Mouse (Mus musculus) MEL (cell line): ENCODE data around the gene Aldh1a3. TPM values are rescaled to one million over a fixed set of nuclear protein-coding genes. Genes with fewer than 3 reads are reported as not detected.

Experiments
- DNase-seq: peaks from one replicate; pipeline ENCODE4 v3.0.0; 2011; ENCODE audit warnings: low read depth, low spot score
- H3K27ac ChIP-seq: 2 replicates; pipeline ENCODE4 v1.5.1; 2012; ENCODE audit warnings: low read depth, mild to moderate bottlenecking, control low read depth, low read length, moderate library complexity; ENCODE audit not compliant: control insufficient read depth
- H3K27me3 ChIP-seq, 2 experiments: fragments of 150-350 bp in 1 of 2; sonication (generic) in 1 of 2; 2 replicates each; pipeline ENCODE4 v1.6.1; 2012; ENCODE audit warnings: low read length in 2 of 2, mild to moderate bottlenecking in 2 of 2, improper control_type of control experiment in 1 of 2, moderate library complexity in 1 of 2; ENCODE audit not compliant: insufficient read depth in 2 of 2, control insufficient read depth in 1 of 2
- H3K36me3 ChIP-seq, 2 experiments: 2 replicates each; pipeline ENCODE4 v1.6.1; 2012 to 2014; ENCODE audit warnings: low read length in 2 of 2, improper control_type of control experiment in 1 of 2, inconsistent platforms in 1 of 2, mild to moderate bottlenecking in 1 of 2; ENCODE audit not compliant: insufficient read depth in 2 of 2, control insufficient read depth in 1 of 2
- H3K4me1 ChIP-seq, 2 experiments: fragments of 150-350 bp in 1 of 2; sonication (generic) in 1 of 2; 2 replicates each; pipeline ENCODE4 v1.6.1; 2012; ENCODE audit warnings: low read length in 2 of 2, improper control_type of control experiment in 1 of 2, mild to moderate bottlenecking in 1 of 2; ENCODE audit not compliant: insufficient read depth in 2 of 2, control insufficient read depth in 1 of 2
- H3K4me3 ChIP-seq, 2 experiments: fragments of 150-350 bp in 1 of 2; sonication (generic) in 1 of 2; 2 replicates each; pipeline ENCODE4 v1.5.1; 2012; ENCODE audit warnings: low read depth in 2 of 2, low read length in 2 of 2, mild to moderate bottlenecking in 2 of 2, moderate library complexity in 2 of 2, control low read depth in 1 of 2, improper control_type of control experiment in 1 of 2; ENCODE audit not compliant: control insufficient read depth in 1 of 2, insufficient read depth in 1 of 2
- H3K79me2 ChIP-seq: 2 replicates; pipeline ENCODE4 v1.6.1; 2012; ENCODE audit warnings: mild to moderate bottlenecking, low read length, moderate library complexity; ENCODE audit not compliant: control insufficient read depth, poor library complexity, insufficient read depth
- H3K9ac ChIP-seq: 2 replicates; pipeline ENCODE4 v1.6.1; 2012; ENCODE audit warnings: low read depth, mild to moderate bottlenecking, control low read depth, low read length, moderate library complexity; ENCODE audit not compliant: control insufficient read depth, poor library complexity, severe bottlenecking
- H3K9me3 ChIP-seq: fragments of 150-350 bp; sonication (generic); replicated peaks from 2 replicates; pipeline ENCODE4 v1.6.1; 2012; ENCODE audit warnings: mild to moderate bottlenecking, low read length, improper control_type of control experiment, moderate library complexity; ENCODE audit not compliant: insufficient read depth
- BHLHE40 ChIP-seq: IDR thresholded peaks from 2 replicates; pipeline ENCODE4 v1.6.1; 2012; ENCODE audit warnings: low read depth, mild to moderate bottlenecking, inconsistent platforms, low read length, improper control_type of control experiment, borderline replicate concordance
- CTCF ChIP-seq, 3 experiments: IDR thresholded peaks in 2 of 3; conservative IDR thresholded peaks in 1 of 3; 2 replicates each; pipeline ENCODE4 v1.5.1; 2011 to 2012; ENCODE audit warnings: low read length in 3 of 3, low read depth in 2 of 3, mild to moderate bottlenecking in 2 of 3, improper control_type of control experiment in 1 of 3, inconsistent platforms in 1 of 3, mixed read lengths in 1 of 3, moderate library complexity in 1 of 3; ENCODE audit not compliant: control insufficient read depth in 1 of 3, insufficient read depth in 1 of 3, poor library complexity in 1 of 3, severe bottlenecking in 1 of 3
- E2F4 ChIP-seq: IDR thresholded peaks from 2 replicates; pipeline ENCODE4 v1.6.1; 2011; ENCODE audit warnings: low read depth, low read length, improper control_type of control experiment, borderline replicate concordance
- ELF1 ChIP-seq: IDR thresholded peaks from 2 replicates; pipeline ENCODE4 v1.6.1; 2014; ENCODE audit warnings: low read depth, mild to moderate bottlenecking, inconsistent platforms, low read length, improper control_type of control experiment, moderate library complexity
- EP300 ChIP-seq, 2 experiments: IDR thresholded peaks; 2 replicates each; pipeline ENCODE4 v1.6.1; 2011; ENCODE audit warnings: improper control_type of control experiment in 2 of 2, low read length in 2 of 2, low read depth in 1 of 2, mild to moderate bottlenecking in 1 of 2
- ETS1 ChIP-seq: IDR thresholded peaks from 2 replicates; pipeline ENCODE4 v1.6.1; 2012; ENCODE audit warnings: low read depth, mild to moderate bottlenecking, inconsistent platforms, low read length, improper control_type of control experiment, moderate library complexity
- GABPA ChIP-seq: IDR thresholded peaks from 2 replicates; pipeline ENCODE4 v1.6.1; 2012; ENCODE audit warnings: low read depth, mild to moderate bottlenecking, inconsistent platforms, low read length, improper control_type of control experiment, moderate library complexity
- HCFC1 ChIP-seq: IDR thresholded peaks from 2 replicates; pipeline ENCODE4 v1.6.1; 2012; ENCODE audit warnings: low read depth, mild to moderate bottlenecking, inconsistent platforms, low read length, improper control_type of control experiment, moderate library complexity
- KAT2A ChIP-seq: conservative IDR thresholded peaks from 2 replicates; pipeline ENCODE4 v1.6.1; 2012; ENCODE audit warnings: low read depth, low read length, improper control_type of control experiment, inconsistent platforms
- MAFK ChIP-seq: IDR thresholded peaks from 2 replicates; pipeline ENCODE4 v1.6.1; 2011; ENCODE audit warnings: low read depth, mild to moderate bottlenecking, low read length, improper control_type of control experiment, borderline replicate concordance
- MAZ ChIP-seq: IDR thresholded peaks from 2 replicates; pipeline ENCODE4 v1.6.1; 2012; ENCODE audit warnings: low read depth, mild to moderate bottlenecking, inconsistent platforms, low read length, improper control_type of control experiment
- MEF2A ChIP-seq: IDR thresholded peaks from 2 replicates; pipeline ENCODE4 v1.6.1; 2014; ENCODE audit warnings: low read depth, mild to moderate bottlenecking, inconsistent platforms, low read length, improper control_type of control experiment; ENCODE audit not compliant: poor library complexity, insufficient replicate concordance, severe bottlenecking; ENCODE audit errors: extremely low read depth
- MXI1 ChIP-seq: IDR thresholded peaks from 2 replicates; pipeline ENCODE4 v1.6.1; 2011; ENCODE audit warnings: mild to moderate bottlenecking, low read depth, low read length, improper control_type of control experiment
- MYB ChIP-seq: IDR thresholded peaks from 2 replicates; pipeline ENCODE4 v1.6.1; 2011; ENCODE audit warnings: mild to moderate bottlenecking, low read depth, low read length, improper control_type of control experiment
- NELFE ChIP-seq: IDR thresholded peaks from 2 replicates; pipeline ENCODE4 v1.6.1; 2011; ENCODE audit warnings: low read depth, low read length, improper control_type of control experiment
- NRF1 ChIP-seq: IDR thresholded peaks from 2 replicates; pipeline ENCODE4 v1.6.1; 2014; ENCODE audit warnings: low read depth, mild to moderate bottlenecking, inconsistent platforms, low read length, improper control_type of control experiment, moderate library complexity; ENCODE audit not compliant: poor library complexity, insufficient read depth, severe bottlenecking
- POLR2A ChIP-seq, 2 experiments: IDR thresholded peaks; 2 replicates each; pipeline ENCODE4 v1.6.1; 2011 to 2012; ENCODE audit warnings: low read length in 2 of 2, mild to moderate bottlenecking in 2 of 2, control low read depth in 1 of 2, improper control_type of control experiment in 1 of 2, low read depth in 1 of 2, moderate library complexity in 1 of 2; ENCODE audit not compliant: control insufficient read depth in 1 of 2, insufficient read depth in 1 of 2, poor library complexity in 1 of 2
- POLR2AphosphoS2 ChIP-seq: IDR thresholded peaks from 2 replicates; pipeline ENCODE4 v1.6.1; 2011; ENCODE audit warnings: low read length, improper control_type of control experiment
- POLR2AphosphoS5 ChIP-seq: IDR thresholded peaks from 2 replicates; pipeline ENCODE4 v1.6.1; 2012; ENCODE audit warnings: low read depth, borderline replicate concordance, mild to moderate bottlenecking, inconsistent platforms, low read length, moderate library complexity, mixed read lengths
- RAD21 ChIP-seq: IDR thresholded peaks from 2 replicates; pipeline ENCODE4 v1.6.1; 2011; ENCODE audit warnings: mild to moderate bottlenecking, low read depth, low read length, improper control_type of control experiment
- RCOR1 ChIP-seq: IDR thresholded peaks from 2 replicates; pipeline ENCODE4 v1.6.1; 2012; ENCODE audit warnings: low read depth, mild to moderate bottlenecking, inconsistent platforms, low read length, improper control_type of control experiment
- SMC3 ChIP-seq: IDR thresholded peaks from 2 replicates; pipeline ENCODE4 v1.6.1; 2011; ENCODE audit warnings: low read depth, low read length, improper control_type of control experiment
- TBP ChIP-seq: IDR thresholded peaks from 2 replicates; pipeline ENCODE4 v1.8.0; 2011; ENCODE audit warnings: low read depth, low read length, improper control_type of control experiment
- TCF12 ChIP-seq: IDR thresholded peaks from 2 replicates; pipeline ENCODE4 v1.6.1; 2014; ENCODE audit warnings: low read depth, mild to moderate bottlenecking, inconsistent platforms, low read length, improper control_type of control experiment, moderate library complexity
- UBTF ChIP-seq: IDR thresholded peaks from 2 replicates; pipeline ENCODE4 v1.6.1; 2012; ENCODE audit warnings: low read depth, mild to moderate bottlenecking, inconsistent platforms, low read length, improper control_type of control experiment, moderate library complexity, borderline replicate concordance; ENCODE audit not compliant: insufficient read depth
- USF2 ChIP-seq, 2 experiments: IDR thresholded peaks; 2 replicates each; pipeline ENCODE4 v1.6.1; 2011 to 2012; ENCODE audit warnings: improper control_type of control experiment in 2 of 2, low read length in 2 of 2, borderline replicate concordance in 1 of 2, inconsistent platforms in 1 of 2, low read depth in 1 of 2, mild to moderate bottlenecking in 1 of 2; ENCODE audit not compliant: insufficient read depth in 1 of 2
- ZC3H11A ChIP-seq: IDR thresholded peaks from 2 replicates; pipeline ENCODE4 v1.6.1; 2012; ENCODE audit warnings: low read depth, mild to moderate bottlenecking, inconsistent platforms, low read length, improper control_type of control experiment
- ZMIZ1 ChIP-seq: IDR thresholded peaks from 2 replicates; pipeline ENCODE4 v1.6.1; 2012; ENCODE audit warnings: low read depth, mild to moderate bottlenecking, inconsistent platforms, low read length, improper control_type of control experiment, moderate library complexity
- ZNF384 ChIP-seq: IDR thresholded peaks from 2 replicates; pipeline ENCODE4 v1.6.1; 2012; ENCODE audit warnings: low read depth, mild to moderate bottlenecking, inconsistent platforms, low read length, improper control_type of control experiment
- polyA plus RNA-seq, 2 experiments: library from polyadenylated mRNA; stranded (reverse) in 1 of 2; unstranded in 1 of 2; fragments of >175 nt in 1 of 2; fragments of >200 nt in 1 of 2; gene quantifications; 2 replicates each; pipeline versions ENCODE4 v1.2.1 to v1.2.4; 2012; ENCODE audit warnings: low replicate concordance in 2 of 2, low read depth in 1 of 2; ENCODE audit not compliant: insufficient read length in 2 of 2, insufficient read depth in 1 of 2, missing spikeins in 1 of 2
- total RNA-seq: library from RNA; depleted of rRNA; stranded (reverse); fragments of 300-350 nt; gene quantifications from 2 replicates; pipeline ENCODE4 v1.2.3, GENCODE M21; 2012

The Aldh1a3 gene
- total and polyA plus RNA-seq, 3 experiments = 13.4 to 43.4 TPM; not detected in 1

GRCm38 (mm10) chr7:66448786-66449540 is 21.6 kb upstream of the Aldh1a3 start (continued):
- TF ChIP-seq USF2 (IDR thresholded peaks at IDR 0.05; ENCODE audit: borderline replicate concordance in 1 of 2, insufficient read depth in 1 of 2, low read depth in 1 of 2, low read length in 2 of 2) (no peak), ELF1 (peak; percentile 34; the same call in 1 of the 2 replicates), MEF2A (no peak), NELFE (no peak), ZNF384 (no peak), POLR2A (IDR thresholded peaks at IDR 0.05; ENCODE audit: control insufficient read depth in 1 of 2, insufficient read depth in 1 of 2, low read depth in 1 of 2, low read length in 2 of 2, poor library complexity in 1 of 2) (0 out of 4 replicates have a peak, but pooled peaks of 1 of the 2 experiments have one; percentile 15), SMC3 (no peak), BHLHE40 (no peak), NRF1 (no peak), RCOR1 (peak; percentile 21; the same call in 1 of the 2 replicates), HCFC1 (peak; percentile 41; the same call in 1 of the 2 replicates), MAFK (no peak), ZMIZ1 (no peak), TCF12 (0 out of 2 replicates have a peak, but pooled peaks have one; percentile 15)

GRCm38 (mm10) chr7:66448304-66448703 is 21.0 kb upstream of the Aldh1a3 start:
- peaks cover 0 to 2% of the 10 kb centered on the region in 2 experiments; a peak in 1 of 4 replicates for H3K4me1 ChIP-seq
- H3K79me2 ChIP-seq = no peaks in the 10 kb centered on the region
- H3K9me3 ChIP-seq = no peaks in the 10 kb centered on the region
- H3K27ac ChIP-seq = peak overlapping the region; percentile 75
- peak overlapping the region; percentile 80 for H3K9ac ChIP-seq
- H3K36me3 ChIP-seq = peaks cover 0 to 8% of the 10 kb centered on the region in 2 experiments; a peak in 2 of 4 replicates
- peak overlapping the region; percentile 75 to 97 for H3K4me3 ChIP-seq
- H3K27me3 ChIP-seq = peaks cover 0 to 6% of the 10 kb centered on the region in 2 experiments; a peak in 1 of 4 replicates
- peak; percentile 88 for DNase-seq
- TF ChIP-seq ZNF384 (no peak), ETS1 (0 out of 2 replicates have a peak, but pooled peaks have one; percentile 27), POLR2AphosphoS5 (no peak), RAD21 (no peak), TBP (peak; percentile 54; the same call in 1 of the 2 replicates), MAFK (no peak), MEF2A (no peak), BHLHE40 (no peak), GABPA (no peak), KAT2A (no peak), MXI1 (peak; percentile 58; the same call in 1 of the 2 replicates), ELF1 (no peak), NELFE (peak; percentile 63), ZC3H11A (no peak), TCF12 (no peak), SMC3 (no peak), USF2 (IDR thresholded peaks at IDR 0.05; ENCODE audit: borderline replicate concordance in 1 of 2, insufficient read depth in 1 of 2, low read depth in 1 of 2, low read length in 2 of 2) (no peak), E2F4 (no peak), MYB (no peak), CTCF (IDR thresholded peaks at IDR 0.05 in 2 of 3, conservative IDR thresholded peaks at IDR 0.05 in 1 of 3; ENCODE audit: control insufficient read depth in 1 of 3, insufficient read depth in 1 of 3, low read depth in 2 of 3, low read length in 3 of 3, poor library complexity in 1 of 3, severe bottlenecking in 1 of 3) (no peak), HCFC1 (peak; percentile 67; the same call in 1 of the 2 replicates), POLR2AphosphoS2 (no peak; the same call in 1 of the 2 replicates), RCOR1 (no peak), EP300 (IDR thresholded peaks at IDR 0.05; ENCODE audit: low read depth in 1 of 2, low read length in 2 of 2) (no peak; a peak in 1 of 4 replicates), MAZ (0 out of 2 replicates have a peak, but pooled peaks have one; percentile 52), UBTF (no peak)
